Mouse (Mus musculus) midbrain, embryonic 14.5 days (tissue): ENCODE measurements around the gene Drc3. TPM values are rescaled to one million over a fixed set of nuclear protein-coding genes. Genes with fewer than 3 reads are reported as not detected.

ENCODE experiments used
- ATAC-seq: fragments of 200-750 bp; cut with Nextera tagmentation; 2 replicates; pipeline ENCODE4 v1.8.0; 2017; ENCODE audit warnings: moderate number of reproducible peaks, moderate library complexity; ENCODE audit not compliant: low FRiP score, low TSS enrichment
- DNase-seq: peaks from one replicate; pipeline ENCODE4 v3.0.0-alpha.2; 2015
- H3K27ac ChIP-seq: fragments of 300-500 bp; sonication (generic); replicated peaks from 2 replicates; pipeline ENCODE4 v1.5.1; 2014; ENCODE audit warnings: mild to moderate bottlenecking, low read depth, low read length, moderate library complexity
- H3K27me3 ChIP-seq: fragments of 300-500 bp; sonication (generic); 2 replicates; pipeline ENCODE4 v1.6.1; 2014; ENCODE audit warnings: low read length, control low read depth, mixed read lengths; ENCODE audit not compliant: control insufficient read depth, insufficient read depth
- H3K36me3 ChIP-seq: fragments of 300-500 bp; sonication (generic); 2 replicates; pipeline ENCODE4 v1.6.1; 2014; ENCODE audit warnings: low read length, control low read depth; ENCODE audit not compliant: control insufficient read depth, insufficient read depth
- H3K4me1 ChIP-seq: fragments of 300-500 bp; sonication (generic); 2 replicates; pipeline ENCODE4 v1.6.1; 2014; ENCODE audit warnings: mild to moderate bottlenecking, antibody characterized with exemption, low read length, control low read depth; ENCODE audit not compliant: control insufficient read depth, insufficient read depth
- H3K4me2 ChIP-seq: fragments of 300-500 bp; sonication (generic); 2 replicates; pipeline ENCODE4 v1.6.1; 2014; ENCODE audit warnings: mild to moderate bottlenecking, low read length, moderate library complexity
- H3K4me3 ChIP-seq: fragments of 300-500 bp; sonication (generic); replicated peaks from 2 replicates; pipeline ENCODE4 v1.5.1; 2014; ENCODE audit warnings: low read depth, low read length
- H3K9ac ChIP-seq: fragments of 300-500 bp; sonication (generic); replicated peaks from 2 replicates; pipeline ENCODE4 v1.6.1; 2014; ENCODE audit warnings: mild to moderate bottlenecking, low read length, moderate library complexity
- H3K9me3 ChIP-seq: fragments of 300-500 bp; sonication (generic); 2 replicates; pipeline ENCODE4 v1.6.1; 2016; ENCODE audit warnings: low read length, control low read depth, mixed read lengths; ENCODE audit not compliant: control insufficient read depth
- WGBS: fragments of 180-500 bp; shearing (Covaris S2); extraction: QIAGEN DNeasy Blood & Tissue Kit; methylation state at CpG from one replicate; pipeline ENCODE4 v1.1.7; 2014; 5-methylcytosine and 5-hydroxymethylcytosine counted together
- polyA plus RNA-seq: library from polyadenylated mRNA; unstranded; fragments of >200 nt; fragmentation: Nextera tagmentation; extraction: Ambion mirVana; gene quantifications from 2 replicates; pipeline ENCODE4 v1.2.1, GENCODE M21; 2014

Drc3 gene
- polyA plus RNA-seq, 1 experiment from 2014 or later = 6.1 TPM

GRCm38 (mm10) chr11:60311025-60311854, 41.9 kb upstream of the Drc3 start:
- Histone ChIP-seq H3K4me2 (peak overlapping the region; percentile 36), H3K9ac (peak overlapping the region; percentile 55), H3K4me3 (no peak overlapping the region), H3K36me3 (no peaks in the 10 kb centered on the region), H3K9me3 (no peaks in the 10 kb centered on the region), H3K4me1 (peaks cover 31% of the 10 kb centered on the region), H3K27me3 (no peaks in the 10 kb centered on the region), H3K27ac (peak overlapping the region; percentile 94)
- 2% methylated on average over 8 of the region's 8 CpGs for WGBS
- peak; percentile 90 for ATAC-seq
- DNase-seq = peak; percentile 93

- Histone ChIP-seq H3K27me3 (no peaks in the 10 kb centered on the region), H3K4me2 (no peak overlapping the region), H3K4me3 (no peak overlapping the region), H3K36me3 (no peaks in the 10 kb centered on the region), H3K4me1 (peaks cover 52% of the 10 kb centered on the region), H3K9ac (no peak overlapping the region), H3K27ac (peak overlapping the region; percentile 46; the same call in 1 of the 2 replicates), H3K9me3 (no peaks in the 10 kb centered on the region)
- 66% methylated on average over 7 of the region's 7 CpGs for WGBS
- DNase-seq (no peak), ATAC-seq (no peak)
Observed at GRCm38 (mm10) chr11:60316250-60316649, 36.9 kb upstream of the Drc3 start.

- H3K9me3 ChIP-seq = no peaks in the 10 kb centered on the region
- no peak overlapping the region for H3K9ac ChIP-seq
- DNase-seq (no peak), ATAC-seq (no peak)
- peak overlapping the region; percentile 46; the same call in 1 of the 2 replicates for H3K27ac ChIP-seq
- no peaks in the 10 kb centered on the region for H3K27me3 ChIP-seq
- H3K4me2 ChIP-seq = no peak overlapping the region
- 70% methylated on average over 8 of the region's 8 CpGs for WGBS
- H3K4me1 ChIP-seq = peaks cover 45% of the 10 kb centered on the region
- H3K4me3 ChIP-seq = no peak overlapping the region
- H3K36me3 ChIP-seq = no peaks in the 10 kb centered on the region
Observed at GRCm38 (mm10) chr11:60316883-60317282, 36.2 kb upstream of the Drc3 start.

GRCm38 (mm10) chr11:60317376-60318102, 35.6 kb upstream of the Drc3 start:
- DNase-seq (no peak), ATAC-seq (no peak)
- peak overlapping the region; percentile 1; the same call in 1 of the 2 replicates for H3K27ac ChIP-seq
- H3K9me3 ChIP-seq = no peaks in the 10 kb centered on the region
- no peaks in the 10 kb centered on the region for H3K36me3 ChIP-seq
- H3K4me3 ChIP-seq = no peak overlapping the region
- H3K4me2 ChIP-seq = no peak overlapping the region
- no peaks in the 10 kb centered on the region for H3K27me3 ChIP-seq
- 87% methylated on average over 7 of the region's 7 CpGs for WGBS
- H3K4me1 ChIP-seq = peaks cover 39% of the 10 kb centered on the region
- H3K9ac ChIP-seq = no peak overlapping the region; the same call in 1 of the 2 replicates

- peak overlapping the region; percentile 45; the same call in 1 of the 2 replicates for H3K27ac ChIP-seq
- no peaks in the 10 kb centered on the region for H3K36me3 ChIP-seq
- H3K9me3 ChIP-seq = no peaks in the 10 kb centered on the region
- H3K4me2 ChIP-seq = no peak overlapping the region
- H3K9ac ChIP-seq = no peak overlapping the region
- ATAC-seq (no peak), DNase-seq (no peak)
- H3K4me3 ChIP-seq = no peak overlapping the region
- peaks cover 34% of the 10 kb centered on the region for H3K4me1 ChIP-seq
- no peaks in the 10 kb centered on the region for H3K27me3 ChIP-seq
- WGBS = 44% methylated on average over 5 of the region's 5 CpGs
Observed at GRCm38 (mm10) chr11:60318716-60319115, 34.4 kb upstream of the Drc3 start.

- ATAC-seq = no peak
- H3K36me3 ChIP-seq = no peaks in the 10 kb centered on the region
- peaks cover 34% of the 10 kb centered on the region for H3K4me1 ChIP-seq
- no peak overlapping the region for H3K4me2 ChIP-seq
- H3K9me3 ChIP-seq = no peaks in the 10 kb centered on the region
- WGBS = 70% methylated on average over 10 of the region's 10 CpGs
- H3K4me3 ChIP-seq = no peak overlapping the region
- peak overlapping the region; percentile 62 for H3K27ac ChIP-seq
- no peaks in the 10 kb centered on the region for H3K27me3 ChIP-seq
- no peak for DNase-seq
- H3K9ac ChIP-seq = no peak overlapping the region
Observed at GRCm38 (mm10) chr11:60319257-60320066, 33.7 kb upstream of the Drc3 start.

GRCm38 (mm10) chr11:60320426-60321037, 32.6 kb upstream of the Drc3 start:
- Histone ChIP-seq H3K27ac (peak overlapping the region; percentile 62), H3K4me3 (no peak overlapping the region), H3K9me3 (no peaks in the 10 kb centered on the region), H3K27me3 (no peaks in the 10 kb centered on the region), H3K36me3 (no peaks in the 10 kb centered on the region), H3K4me2 (no peak overlapping the region), H3K4me1 (peaks cover 34% of the 10 kb centered on the region), H3K9ac (no peak overlapping the region)
- WGBS = 69% methylated on average over 8 of the region's 8 CpGs
- ATAC-seq = no peak
- DNase-seq = no peak

GRCm38 (mm10) chr11:60321438-60321837, 31.7 kb upstream of the Drc3 start:
- ATAC-seq (no peak), DNase-seq (no peak)
- H3K4me3 ChIP-seq = no peak overlapping the region
- 79% methylated on average over 2 of the region's 2 CpGs for WGBS
- H3K27me3 ChIP-seq = no peaks in the 10 kb centered on the region
- H3K9ac ChIP-seq = no peak overlapping the region
- no peaks in the 10 kb centered on the region for H3K36me3 ChIP-seq
- no peaks in the 10 kb centered on the region for H3K9me3 ChIP-seq
- no peak overlapping the region for H3K4me2 ChIP-seq
- peak overlapping the region; percentile 62; the same call in 1 of the 2 replicates for H3K27ac ChIP-seq
- peaks cover 32% of the 10 kb centered on the region for H3K4me1 ChIP-seq
